Mouse (Mus musculus): Measurements from ENCODE around the gene Pcsk6. TPM values are rescaled to one million over a fixed set of nuclear protein-coding genes. Genes with fewer than 3 reads are reported as not detected.

Pcsk6 gene
- polyA plus RNA-seq, 1 experiment, result 0.12 TPM

DNA sequence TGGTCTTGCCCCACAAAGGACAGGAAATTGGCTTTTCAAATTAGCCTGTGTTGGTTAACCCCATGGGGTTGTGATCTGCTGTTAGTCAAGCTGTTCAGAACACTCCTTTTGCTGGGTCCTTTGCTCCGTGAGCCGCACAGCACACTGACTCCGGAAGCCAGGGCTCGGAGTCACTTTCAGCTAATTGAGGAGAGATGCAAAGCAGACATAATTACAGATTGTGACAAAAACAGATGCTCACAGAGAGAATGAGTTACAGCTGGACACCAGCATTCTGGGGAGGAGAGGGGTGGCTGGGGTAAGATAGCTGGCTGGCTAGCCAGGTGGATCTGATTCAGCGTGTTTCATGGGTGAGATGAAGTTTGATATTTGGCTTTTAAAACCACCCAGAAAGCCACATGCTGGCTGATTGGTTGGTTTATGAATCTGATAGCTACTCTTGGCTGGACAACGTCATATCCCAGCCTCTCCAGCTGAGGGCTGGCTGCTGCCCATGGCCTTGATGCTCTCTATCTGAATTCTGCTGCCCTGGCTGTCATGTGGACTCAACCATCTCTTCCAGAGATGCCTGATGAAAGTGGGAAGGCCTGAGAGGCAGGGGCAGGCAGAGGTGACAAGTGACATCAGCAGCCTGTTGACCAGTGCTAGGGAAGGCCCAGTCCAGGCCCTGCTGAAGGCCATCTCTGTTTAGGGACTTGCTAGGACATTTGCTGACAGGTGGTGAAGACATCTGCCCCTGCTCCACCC, 167.4 kb downstream of the Pcsk6 start:
- Histone ChIP-seq H3K9me3 (ENCODE audit: control insufficient read depth, low read length) (no peaks in the 10 kb centered on the region), H3K4me3 (replicated peaks) (no peak overlapping the region), H3K4me1 (ENCODE audit: control insufficient read depth) (no peaks in the 10 kb centered on the region), H3K27me3 (ENCODE audit: control insufficient read depth) (no peaks in the 10 kb centered on the region), H3K36me3 (ENCODE audit: control insufficient read depth) (no peaks in the 10 kb centered on the region)
- TF ChIP-seq GATA1 (IDR thresholded peaks at IDR 0.05; ENCODE audit: low read length), result no peak

DNA sequence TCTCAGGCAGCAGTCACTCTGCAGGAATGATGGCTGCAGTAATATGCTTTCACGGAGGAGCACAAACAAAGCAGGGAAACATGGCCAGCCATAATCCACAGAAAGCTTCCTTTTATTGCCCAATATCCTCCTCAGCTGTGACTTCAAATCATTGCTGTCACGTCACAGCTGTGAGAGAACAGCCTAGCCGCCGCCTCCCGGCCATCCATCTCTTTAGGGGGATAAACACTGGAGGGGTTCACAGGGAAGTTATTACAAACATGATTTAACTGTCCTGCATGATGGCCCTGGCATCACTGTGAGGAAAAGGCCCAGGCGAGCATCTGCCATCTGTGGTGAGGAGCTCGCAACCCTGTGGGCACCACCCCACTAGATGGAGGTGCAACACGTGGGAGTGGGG, 175.3 kb downstream of the Pcsk6 start:
- H3K27me3 ChIP-seq (ENCODE audit: control insufficient read depth), result no peaks in the 10 kb centered on the region
- H3K4me1 ChIP-seq (ENCODE audit: control insufficient read depth), result peaks cover 1% of the 10 kb centered on the region; the same call in 1 of the 2 replicates
- TF ChIP-seq TAL1 (IDR thresholded peaks at IDR 0.05; ENCODE audit: low read length), result no peak
- no peak for TF ChIP-seq GATA1 (IDR thresholded peaks at IDR 0.05; ENCODE audit: low read length)
- H3K9me3 ChIP-seq (ENCODE audit: control insufficient read depth, low read length), result no peaks in the 10 kb centered on the region
- H3K36me3 ChIP-seq (ENCODE audit: control insufficient read depth), result no peaks in the 10 kb centered on the region
- no peak overlapping the region for H3K4me3 ChIP-seq (replicated peaks)

DNA sequence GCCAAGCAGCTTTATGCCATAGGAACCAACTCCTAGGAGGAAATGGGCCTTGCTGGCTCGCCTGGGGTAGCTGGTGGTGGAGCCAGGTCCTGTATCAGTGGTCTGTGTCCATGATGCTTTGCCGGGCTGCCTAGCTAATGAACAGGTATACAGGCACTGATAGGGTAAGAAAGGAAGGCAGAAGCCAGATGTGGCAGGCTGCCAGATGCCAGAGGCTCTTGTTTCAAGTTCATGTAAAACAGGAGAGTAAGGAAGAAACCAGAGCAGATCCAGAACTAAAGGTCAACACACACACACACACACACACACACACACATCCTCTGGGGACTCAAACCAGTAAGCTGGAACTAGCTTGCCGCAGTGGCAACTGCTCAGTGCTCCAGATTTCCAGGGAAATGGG, 176.7 kb downstream of the Pcsk6 start:
- Histone ChIP-seq H3K9me3 (ENCODE audit: control insufficient read depth, low read length) (no peaks in the 10 kb centered on the region), H3K4me1 (ENCODE audit: control insufficient read depth) (peaks cover 1% of the 10 kb centered on the region; the same call in 1 of the 2 replicates), H3K4me3 (replicated peaks) (no peak overlapping the region), H3K27me3 (ENCODE audit: control insufficient read depth) (no peaks in the 10 kb centered on the region), H3K36me3 (ENCODE audit: control insufficient read depth) (no peaks in the 10 kb centered on the region)
- no peak for TF ChIP-seq TAL1 (IDR thresholded peaks at IDR 0.05; ENCODE audit: low read length)
- no peak for TF ChIP-seq GATA1 (IDR thresholded peaks at IDR 0.05; ENCODE audit: low read length)

DNA sequence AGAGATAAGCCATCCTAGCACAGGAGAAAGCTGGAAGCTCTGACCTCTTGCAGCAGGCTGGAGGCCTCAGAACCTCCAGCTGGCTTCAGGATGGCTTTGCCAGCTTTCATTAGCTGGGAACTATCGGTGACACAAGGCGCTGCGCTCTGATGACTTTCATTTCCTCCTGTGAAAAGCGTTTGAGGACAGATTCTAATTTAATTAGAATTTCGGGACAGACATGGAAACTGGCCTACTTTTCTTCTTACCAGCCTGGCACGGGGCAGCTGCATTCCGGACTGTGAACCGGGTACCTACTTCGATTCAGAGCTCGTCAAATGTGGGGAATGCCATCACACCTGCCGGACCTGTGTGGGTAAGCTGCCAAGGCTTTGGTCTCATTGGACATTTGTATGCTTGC, 177.2 kb downstream of the Pcsk6 start:
- TF ChIP-seq GATA1 (IDR thresholded peaks at IDR 0.05; ENCODE audit: low read length), result no peak
- TF ChIP-seq TAL1 (IDR thresholded peaks at IDR 0.05; ENCODE audit: low read length), result no peak

DNA sequence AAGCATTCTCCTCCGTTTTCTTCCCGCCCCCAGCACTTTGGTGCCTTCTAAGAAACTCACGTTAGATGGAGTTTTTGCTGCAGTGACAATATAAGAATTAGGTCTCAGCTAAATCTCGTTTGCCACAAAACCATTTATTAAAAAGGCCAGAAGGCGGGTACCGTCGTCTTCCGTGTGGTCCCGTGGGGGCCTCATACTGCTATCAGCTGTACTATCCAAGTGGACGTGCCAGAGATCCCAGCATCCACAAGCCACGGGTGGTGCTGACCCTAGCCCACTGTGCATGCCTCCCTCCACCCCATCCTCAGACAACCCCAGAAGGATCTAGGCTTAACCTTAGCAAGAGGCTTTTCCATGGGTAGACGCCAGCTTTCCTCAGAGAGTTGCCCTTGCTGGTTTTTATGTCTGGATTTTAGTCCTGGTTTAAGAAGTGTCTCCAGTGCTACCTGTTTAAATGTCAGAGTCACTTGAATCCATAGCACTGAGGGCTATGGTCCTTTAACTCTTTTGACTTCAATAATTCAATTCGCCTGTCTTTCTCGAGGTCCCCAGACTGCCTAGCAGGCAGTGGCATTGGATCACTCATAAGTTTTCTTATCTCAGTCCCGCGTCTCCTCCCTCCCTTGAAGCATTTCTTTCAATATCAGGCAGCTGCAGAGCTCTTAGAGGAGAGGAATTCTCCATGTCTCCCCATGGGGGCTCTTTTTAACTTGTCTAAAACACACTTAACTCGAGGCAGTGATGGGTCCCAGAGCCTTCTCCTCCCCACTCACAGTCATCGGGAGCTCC, 178.7 kb downstream of the Pcsk6 start:
- H3K9me3 ChIP-seq (ENCODE audit: control insufficient read depth, low read length), result no peaks in the 10 kb centered on the region
- H3K4me3 ChIP-seq (replicated peaks), result no peak overlapping the region
- H3K36me3 ChIP-seq (ENCODE audit: control insufficient read depth), result no peaks in the 10 kb centered on the region
- no peaks in the 10 kb centered on the region for H3K27me3 ChIP-seq (ENCODE audit: control insufficient read depth)
- H3K4me1 ChIP-seq (ENCODE audit: control insufficient read depth), result peaks cover 1% of the 10 kb centered on the region; the same call in 1 of the 2 replicates
- no peak for TF ChIP-seq TAL1 (IDR thresholded peaks at IDR 0.05; ENCODE audit: low read length)
- no peak for TF ChIP-seq GATA1 (IDR thresholded peaks at IDR 0.05; ENCODE audit: low read length)

More for the DNA sequence above, 177.2 kb downstream of the Pcsk6 start:
- peaks cover 1% of the 10 kb centered on the region; the same call in 1 of the 2 replicates for H3K4me1 ChIP-seq (ENCODE audit: control insufficient read depth)
- H3K36me3 ChIP-seq (ENCODE audit: control insufficient read depth), result no peaks in the 10 kb centered on the region
- H3K9me3 ChIP-seq (ENCODE audit: control insufficient read depth, low read length), result no peaks in the 10 kb centered on the region
- no peak overlapping the region for H3K4me3 ChIP-seq (replicated peaks)
- H3K27me3 ChIP-seq (ENCODE audit: control insufficient read depth), result no peaks in the 10 kb centered on the region

DNA sequence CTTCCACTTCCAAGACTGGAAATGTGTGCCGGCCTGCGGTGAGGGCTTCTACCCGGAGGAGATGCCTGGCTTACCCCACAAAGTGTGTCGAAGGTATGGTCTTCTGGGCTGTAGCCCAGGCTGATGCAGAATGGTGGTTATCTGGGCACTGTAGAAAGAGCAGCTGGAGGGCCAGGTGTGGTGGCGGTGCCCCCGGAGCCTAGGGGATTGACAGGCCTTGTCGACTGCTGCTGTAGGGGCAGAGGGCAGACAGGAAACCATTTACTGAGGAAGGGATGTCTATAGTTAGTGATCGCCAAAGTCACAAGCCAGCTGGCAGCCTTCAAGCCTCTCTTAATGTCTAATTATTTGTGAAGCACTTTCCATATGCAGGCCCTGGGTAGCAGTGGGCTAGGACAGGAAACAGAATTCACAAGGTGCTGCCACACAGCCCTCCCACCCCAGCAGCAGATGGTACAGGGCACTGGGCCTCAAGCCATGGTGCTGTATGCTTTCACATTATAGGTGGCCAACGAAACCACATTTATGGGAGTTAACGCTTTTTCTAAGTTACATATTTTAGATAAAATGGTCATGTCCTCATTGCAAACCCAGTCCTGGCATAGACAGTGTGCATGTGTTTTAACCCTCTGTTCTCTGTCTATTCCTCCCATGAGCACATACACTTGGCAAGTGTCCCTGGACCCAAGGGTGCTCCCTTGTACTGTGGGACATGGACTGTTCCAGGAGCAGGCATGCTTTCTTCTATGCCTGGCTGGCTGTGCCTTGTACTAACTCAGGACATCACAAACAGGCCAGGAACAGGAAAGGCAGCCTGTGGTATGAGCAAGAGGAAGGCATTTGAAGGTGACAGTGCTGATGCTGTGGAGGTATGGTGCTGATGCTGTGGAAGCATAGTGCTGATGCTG, 182.3 kb downstream of the Pcsk6 start, which contains the start of gene Gm45213:
Gene Gm45213 (plus strand): TSS at position 51 of the 908 bp plus-strand sequence.
- no peak for TF ChIP-seq GATA1 (IDR thresholded peaks at IDR 0.05; ENCODE audit: low read length)
- TF ChIP-seq TAL1 (IDR thresholded peaks at IDR 0.05; ENCODE audit: low read length), result no peak
- Histone ChIP-seq H3K4me1 (ENCODE audit: control insufficient read depth) (peaks cover 1% of the 10 kb centered on the region; the same call in 1 of the 2 replicates), H3K9me3 (ENCODE audit: control insufficient read depth, low read length) (no peaks in the 10 kb centered on the region), H3K36me3 (ENCODE audit: control insufficient read depth) (no peaks in the 10 kb centered on the region), H3K27me3 (ENCODE audit: control insufficient read depth) (no peaks in the 10 kb centered on the region), H3K4me3 (replicated peaks) (no peak within 1 kb of the TSS)

DNA sequence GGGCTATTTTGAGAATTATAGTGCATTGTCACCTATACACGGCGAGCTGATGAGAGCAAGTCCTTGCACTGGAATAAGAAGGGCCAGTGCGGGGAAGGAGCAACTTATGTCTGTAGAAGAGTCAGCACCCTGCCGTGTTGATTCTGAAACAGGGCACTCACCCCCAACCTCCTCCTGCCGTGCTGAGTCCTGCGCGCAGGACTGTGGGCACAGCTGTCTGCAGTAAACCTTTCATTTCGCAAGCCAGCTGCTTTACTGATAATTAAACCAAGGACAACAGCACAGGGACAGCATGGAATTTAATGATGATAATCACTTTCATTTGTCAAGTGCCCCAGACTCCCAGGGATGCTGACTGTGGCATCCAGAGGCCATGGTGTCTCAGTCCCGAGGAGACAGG, 183.1 kb downstream of the Pcsk6 start:
- peaks cover 1% of the 10 kb centered on the region; the same call in 1 of the 2 replicates for H3K4me1 ChIP-seq (ENCODE audit: control insufficient read depth)
- no peak overlapping the region for H3K4me3 ChIP-seq (replicated peaks)
- no peak for TF ChIP-seq TAL1 (IDR thresholded peaks at IDR 0.05; ENCODE audit: low read length)
- TF ChIP-seq GATA1 (IDR thresholded peaks at IDR 0.05; ENCODE audit: low read length), result no peak
- no peaks in the 10 kb centered on the region for H3K9me3 ChIP-seq (ENCODE audit: control insufficient read depth, low read length)
- H3K36me3 ChIP-seq (ENCODE audit: control insufficient read depth), result no peaks in the 10 kb centered on the region
- H3K27me3 ChIP-seq (ENCODE audit: control insufficient read depth), result no peaks in the 10 kb centered on the region

DNA sequence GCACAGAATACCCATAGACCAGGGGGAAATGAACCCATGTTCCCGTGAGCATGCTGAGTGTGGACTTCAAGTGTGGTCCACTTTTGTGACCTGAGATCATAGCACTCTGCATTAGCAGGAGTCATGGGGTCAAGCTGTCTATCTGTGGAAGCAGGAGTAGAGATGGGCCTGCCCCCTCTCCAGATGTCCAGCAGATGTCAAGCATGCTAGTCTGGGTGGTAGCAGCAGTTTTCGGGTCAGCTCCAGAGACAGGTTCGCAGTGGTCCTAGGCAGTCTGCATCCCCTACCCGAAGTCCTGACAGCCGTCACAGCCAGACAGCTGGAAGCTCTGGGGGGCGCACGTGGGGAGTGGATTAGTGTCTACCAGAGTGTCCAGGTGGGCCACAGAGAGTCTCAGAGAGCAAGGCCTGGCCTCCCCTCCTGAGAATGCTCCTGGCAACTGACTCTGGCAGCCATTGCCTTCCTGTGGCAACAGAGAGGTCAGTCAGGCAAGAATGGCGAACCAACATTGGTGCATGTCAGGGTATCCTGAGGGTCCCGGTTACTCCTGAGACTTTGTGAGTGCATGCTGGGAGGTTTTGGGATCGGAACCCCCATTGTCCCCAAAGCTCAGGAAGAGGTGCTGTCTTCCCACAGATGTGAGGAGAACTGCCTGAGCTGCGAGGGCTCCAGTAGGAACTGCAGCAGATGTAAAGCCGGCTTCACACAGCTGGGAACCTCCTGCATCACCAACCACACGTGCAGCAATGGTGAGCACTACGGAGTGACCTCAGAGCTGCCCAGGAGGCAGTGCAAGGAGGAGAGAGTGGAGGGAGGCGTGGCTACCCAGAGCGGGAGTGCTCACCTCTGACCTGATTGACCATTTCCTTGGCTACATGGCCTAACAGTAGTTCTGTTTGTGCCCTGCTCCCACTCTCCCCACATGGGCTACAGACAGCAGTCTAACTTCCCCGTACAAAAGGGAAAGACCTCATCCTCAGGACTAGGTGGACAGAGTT, 185.7 kb downstream of the Pcsk6 start:
- TF ChIP-seq TAL1 (IDR thresholded peaks at IDR 0.05; ENCODE audit: low read length) (no peak), GATA1 (IDR thresholded peaks at IDR 0.05; ENCODE audit: low read length) (no peak)
- Histone ChIP-seq H3K4me3 (replicated peaks) (no peak overlapping the region), H3K9me3 (ENCODE audit: control insufficient read depth, low read length) (no peaks in the 10 kb centered on the region)

More for the DNA sequence above, 185.7 kb downstream of the Pcsk6 start:
- H3K36me3 ChIP-seq (ENCODE audit: control insufficient read depth), result no peaks in the 10 kb centered on the region
- no peaks in the 10 kb centered on the region for H3K27me3 ChIP-seq (ENCODE audit: control insufficient read depth)
- H3K4me1 ChIP-seq (ENCODE audit: control insufficient read depth), result no peaks in the 10 kb centered on the region
